Mouse (Mus musculus): ENCODE results near the gene Ppia.
"Not testable (repeated sequence)": the region's sequence is repeated elsewhere in the genome, so short reads cannot be mapped to it uniquely, and the experiment has no call there.

Ppia gene

DNA sequence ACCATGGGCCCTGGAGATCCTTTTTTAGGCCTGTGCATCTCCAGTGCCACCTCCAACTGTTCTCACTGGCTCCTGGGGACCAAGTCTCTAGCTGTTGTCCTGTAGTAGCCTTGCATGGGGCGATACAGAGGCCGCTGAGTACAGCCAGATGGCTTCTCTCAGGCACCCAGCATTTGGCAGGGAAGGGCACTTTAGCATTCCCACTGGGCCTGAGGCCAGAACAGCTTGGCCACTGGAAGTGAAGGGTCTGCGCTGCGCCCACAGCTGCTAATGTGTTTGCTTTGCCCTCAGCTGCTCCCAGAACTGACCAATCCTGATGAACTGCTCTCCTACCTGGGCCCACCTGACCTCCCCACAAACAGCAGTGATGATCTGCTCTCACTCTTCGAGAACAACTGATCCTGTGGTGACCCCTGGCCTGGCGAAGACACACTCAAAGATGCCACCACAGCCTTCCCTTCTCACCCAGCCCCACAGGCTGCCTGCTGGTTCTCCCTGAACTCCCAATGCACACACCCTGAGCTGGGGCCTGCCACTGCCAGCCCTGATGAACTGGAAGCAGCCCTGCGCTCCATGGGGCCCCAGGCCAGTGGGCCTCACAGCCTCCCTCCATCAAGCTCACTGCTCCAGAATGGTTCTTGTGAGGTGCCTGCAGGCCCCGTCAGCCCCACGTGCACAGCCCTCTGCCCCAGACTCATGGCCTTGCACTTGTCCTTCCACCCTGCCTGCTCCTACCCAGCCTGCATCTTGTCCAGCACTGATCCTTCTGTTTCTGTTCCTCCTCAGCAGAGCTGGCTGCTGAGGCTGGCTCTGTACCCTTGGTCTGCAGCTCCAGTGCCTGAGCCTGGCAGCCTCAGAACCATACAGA lies 10.3 kb upstream of the Ppia start:
- no peak for DNase-seq (ENCODE audit: low spot score)

DNA sequence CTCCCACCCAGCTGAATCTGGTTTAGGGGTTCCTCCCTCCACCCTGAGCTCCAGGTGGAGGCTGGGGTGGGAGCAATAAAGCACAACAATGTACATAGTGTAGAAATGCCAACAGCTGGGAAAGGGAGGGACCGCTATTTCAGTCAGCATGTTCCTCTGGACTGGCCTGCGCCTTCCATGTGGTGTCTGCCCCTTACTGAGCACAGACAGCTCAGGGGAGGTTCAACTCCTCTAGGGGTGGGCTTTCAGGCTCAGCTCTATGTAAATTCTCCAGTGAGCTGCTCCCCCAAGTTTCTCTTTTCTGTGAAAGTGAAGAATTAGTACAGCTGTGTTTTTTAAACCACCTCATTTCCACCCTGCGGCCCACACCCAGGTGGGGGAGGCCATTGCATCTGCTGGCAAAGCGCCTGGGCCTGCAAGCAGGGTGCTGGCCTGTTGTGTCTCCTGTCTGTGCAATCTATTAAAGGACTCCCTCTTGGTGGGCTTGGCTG lies 9.6 kb upstream of the Ppia start:
- DNase-seq (ENCODE audit: low spot score): no peak

DNA sequence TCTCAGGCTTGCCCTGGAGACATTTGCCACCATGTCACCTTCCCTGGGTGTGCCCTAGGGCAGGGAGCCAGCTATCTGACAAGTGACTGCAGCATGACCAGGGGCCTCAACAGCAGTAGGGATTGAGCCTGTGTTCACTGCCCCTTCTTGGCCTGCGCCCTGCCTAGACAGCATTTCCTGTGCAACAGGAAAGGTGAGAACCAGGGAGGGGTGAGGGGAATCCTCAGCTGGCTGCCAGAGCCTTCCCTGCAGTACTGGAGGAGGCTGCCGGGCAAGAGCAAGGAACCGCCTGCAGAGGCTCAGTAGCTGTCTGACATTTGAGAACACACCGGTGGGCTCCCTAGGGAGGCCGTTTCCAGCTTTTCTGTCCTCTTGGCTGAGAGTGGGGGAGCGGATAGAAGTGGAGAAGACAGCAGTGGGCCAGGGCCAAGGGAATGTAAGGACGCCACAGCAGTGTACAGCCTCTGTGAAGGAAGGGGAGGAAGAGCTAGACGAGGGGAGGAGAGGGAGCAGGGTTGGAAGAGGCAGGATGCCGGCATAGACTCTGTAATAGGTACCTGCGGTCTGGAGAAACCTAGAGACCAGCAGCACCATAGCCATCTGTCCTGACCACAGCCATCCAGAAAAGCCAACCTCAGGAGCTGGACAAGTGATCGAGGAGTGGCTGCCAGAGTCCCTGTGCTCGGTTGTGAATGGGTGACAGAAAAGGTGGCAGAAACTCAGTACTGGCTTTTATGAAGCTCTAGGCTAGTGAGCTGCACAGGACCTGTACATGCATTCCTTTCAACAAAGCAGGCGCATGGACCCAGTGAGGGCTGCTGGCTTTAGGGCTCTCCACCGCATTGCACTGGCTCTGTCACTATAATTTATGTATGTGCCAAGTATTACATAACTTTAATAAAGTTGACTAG lies 8.7 kb upstream of the Ppia start:
- no peak for DNase-seq (ENCODE audit: low spot score)

DNA sequence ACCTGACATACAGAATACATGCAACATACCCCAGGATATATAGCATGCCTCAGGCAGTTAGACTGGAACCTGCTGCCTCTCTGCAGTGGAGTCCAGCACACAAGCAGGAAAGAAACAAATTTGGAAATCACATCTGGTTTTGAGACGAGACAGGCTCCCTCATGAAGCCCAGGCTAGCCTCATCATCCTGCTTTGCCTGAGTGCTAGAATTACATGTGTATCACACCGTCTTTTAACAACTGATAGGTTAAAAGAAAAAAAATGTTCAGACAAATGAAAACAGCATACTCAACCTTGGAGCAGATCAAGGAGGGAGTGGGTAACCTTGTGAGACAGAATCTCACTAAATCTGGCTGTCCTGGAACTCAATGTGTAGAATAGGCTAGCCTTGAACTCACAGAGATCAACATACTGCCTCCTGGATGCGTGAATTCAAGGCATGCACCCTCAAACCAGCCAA lies 8.1 kb upstream of the Ppia start:
- no peak for DNase-seq (ENCODE audit: low spot score)

DNA sequence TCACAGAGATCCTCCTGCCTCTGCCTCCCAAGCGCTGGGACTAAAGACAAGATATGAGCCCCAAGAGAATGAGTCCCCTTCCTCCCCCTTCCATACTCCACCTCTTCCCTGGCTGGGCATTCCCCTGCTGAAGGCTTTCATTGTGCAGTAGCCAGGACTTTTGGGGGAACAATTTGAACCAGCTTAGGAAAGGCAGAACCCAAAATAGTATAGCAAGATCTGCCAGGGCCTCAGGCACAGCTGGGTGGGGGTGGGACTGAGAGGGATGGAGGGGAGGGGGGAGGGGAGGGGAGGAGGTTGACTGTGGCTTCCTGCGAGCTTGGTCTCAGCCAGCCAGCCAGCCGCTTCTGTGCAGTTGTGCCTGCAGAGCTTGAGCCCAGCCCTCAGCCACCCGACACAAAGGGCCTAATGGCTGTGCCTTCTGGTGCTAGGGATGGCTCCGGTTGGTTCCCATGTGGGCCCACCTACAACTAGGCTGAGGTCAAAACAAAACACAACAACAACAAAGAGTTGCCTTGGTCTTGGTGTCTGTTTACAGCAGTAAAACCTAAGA lies 5.1 kb upstream of the Ppia start:
- no peak for DNase-seq (ENCODE audit: low spot score)

DNA sequence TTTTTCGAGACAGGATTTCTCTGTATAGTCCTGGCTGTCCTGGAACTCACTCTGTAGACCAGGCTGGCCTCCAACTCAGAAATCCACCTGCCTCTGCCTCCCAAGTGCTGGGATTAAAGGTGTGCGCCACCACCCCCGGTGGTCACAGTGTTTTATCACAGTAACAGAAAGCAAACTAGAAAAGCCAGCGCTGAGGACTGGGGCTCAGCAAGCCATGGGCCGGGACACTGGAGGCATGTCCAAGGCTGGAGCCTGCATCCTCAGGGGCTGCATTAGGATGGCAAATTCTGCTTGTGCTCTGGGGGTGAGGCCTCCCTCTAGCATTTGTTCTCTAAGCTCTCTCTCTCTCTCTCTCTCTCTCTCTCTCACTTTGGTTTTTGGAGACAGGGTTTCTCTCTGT lies 4.5 kb upstream of the Ppia start:
- DNase-seq (ENCODE audit: low spot score): not testable (repeated sequence)

DNA sequence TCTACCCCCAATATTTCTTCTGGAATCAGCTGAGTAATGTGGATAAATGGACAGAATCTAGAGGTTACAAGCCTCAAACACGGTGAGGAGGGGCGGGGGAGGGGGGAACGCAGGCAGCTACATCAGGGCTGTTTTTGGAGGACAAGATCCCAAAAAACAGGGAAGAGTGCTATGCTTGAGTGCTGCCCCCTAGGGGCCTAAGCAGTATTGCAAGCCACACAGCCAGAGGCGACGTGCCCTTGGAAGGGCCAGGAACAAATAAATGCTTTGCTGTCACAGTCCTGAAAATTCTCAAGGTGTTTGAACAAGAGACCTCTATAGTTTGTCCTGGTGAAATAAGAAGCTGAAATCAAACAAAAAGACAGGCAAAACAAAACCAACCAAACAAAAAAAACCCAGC lies 3.6 kb upstream of the Ppia start:
- DNase-seq (ENCODE audit: low spot score): peak; percentile 89

DNA sequence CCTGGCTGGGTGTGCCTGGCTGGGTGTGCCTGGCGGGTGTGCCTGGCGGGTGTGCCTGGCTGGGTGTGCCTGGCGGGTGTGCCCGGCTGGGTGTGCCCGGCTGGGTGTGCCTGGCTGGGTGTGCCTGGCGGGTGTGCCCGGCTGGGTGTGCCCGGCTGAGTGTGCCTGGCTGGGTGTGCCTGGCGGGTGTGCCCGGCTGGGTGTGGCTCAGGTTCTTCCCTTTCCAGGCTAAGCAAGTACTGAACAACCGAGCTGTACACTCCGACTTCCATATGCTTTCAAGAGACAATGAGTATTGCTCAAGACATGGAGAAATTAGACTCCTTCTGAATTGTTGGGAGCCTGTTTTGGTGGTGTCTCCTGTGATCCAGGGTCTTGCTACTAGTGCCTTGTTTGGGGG lies 2.0 kb upstream of the Ppia start:
- no peak for DNase-seq (ENCODE audit: low spot score)

DNA sequence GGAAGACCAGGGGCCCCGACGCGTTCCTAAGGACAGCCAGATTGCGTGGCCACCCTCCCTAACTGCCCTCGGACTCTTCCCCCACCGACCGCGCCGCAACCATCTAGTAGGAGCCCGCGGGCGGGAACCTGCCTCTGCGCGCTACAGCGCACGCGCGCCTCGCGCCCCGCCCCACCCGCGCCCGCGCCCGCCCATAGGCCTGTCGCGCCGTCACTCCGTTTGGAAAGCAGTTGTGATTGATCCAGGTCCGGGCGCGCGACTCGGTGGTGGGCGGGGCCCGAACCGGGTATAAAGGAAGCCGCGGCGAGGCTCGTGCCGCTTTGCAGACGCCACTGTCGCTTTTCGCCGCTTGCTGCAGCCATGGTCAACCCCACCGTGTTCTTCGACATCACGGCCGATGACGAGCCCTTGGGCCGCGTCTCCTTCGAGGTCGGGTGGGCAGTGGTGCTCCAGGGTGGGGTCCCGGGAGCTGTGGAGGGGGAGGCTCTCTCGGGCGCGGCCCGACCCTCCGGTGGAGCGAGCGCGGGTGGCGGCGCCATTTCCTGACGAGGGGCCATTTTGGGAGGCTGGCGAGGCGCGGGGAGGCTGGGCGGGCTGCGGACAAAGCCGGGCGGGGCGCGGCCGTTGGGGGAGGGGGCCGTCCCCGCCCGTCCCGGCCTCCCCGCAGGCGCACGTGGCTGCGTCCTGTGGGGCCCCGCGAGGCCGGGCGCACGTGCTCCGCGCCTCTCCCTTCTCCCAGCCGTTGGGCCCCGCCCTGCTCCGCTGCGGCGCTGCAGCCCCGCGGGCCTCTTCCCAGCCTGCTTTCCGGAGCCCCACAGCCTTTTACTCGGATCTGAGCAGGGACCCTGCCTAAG lies 535 bp downstream of the Ppia start:
- DNase-seq (ENCODE audit: low spot score): peak; percentile 96

DNA sequence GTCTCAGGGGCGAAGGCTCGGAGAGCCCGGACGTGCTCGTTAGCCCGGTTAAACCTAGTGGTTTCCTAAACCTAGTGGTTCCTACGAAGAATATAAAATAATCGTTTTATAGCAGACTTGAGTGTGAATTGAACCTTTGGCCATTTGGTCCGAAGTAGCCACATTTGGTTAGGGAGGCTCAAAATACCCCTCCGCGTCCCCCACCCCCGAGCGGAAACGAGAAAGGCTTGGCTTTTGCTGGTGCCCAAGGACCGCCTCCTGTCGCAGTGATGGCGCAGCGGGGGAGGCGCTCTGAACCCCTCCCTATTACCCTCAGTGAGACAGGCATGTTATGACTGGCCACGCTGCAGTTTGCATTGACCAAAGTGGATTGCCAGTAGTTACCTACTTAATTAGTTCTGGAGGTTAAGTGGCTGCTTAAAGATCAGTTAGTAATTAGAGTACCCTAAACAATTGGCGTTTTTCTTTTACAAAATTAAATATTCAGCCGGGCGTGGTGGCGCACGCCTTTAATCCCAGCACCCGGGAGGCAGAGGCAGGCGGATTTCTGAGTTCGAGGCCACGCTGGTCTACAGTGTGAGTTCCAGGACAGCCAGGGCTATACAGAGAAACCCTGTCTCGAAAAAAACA lies 1.3 kb downstream of the Ppia start:
- peak; percentile 80 for DNase-seq (ENCODE audit: low spot score)

DNA sequence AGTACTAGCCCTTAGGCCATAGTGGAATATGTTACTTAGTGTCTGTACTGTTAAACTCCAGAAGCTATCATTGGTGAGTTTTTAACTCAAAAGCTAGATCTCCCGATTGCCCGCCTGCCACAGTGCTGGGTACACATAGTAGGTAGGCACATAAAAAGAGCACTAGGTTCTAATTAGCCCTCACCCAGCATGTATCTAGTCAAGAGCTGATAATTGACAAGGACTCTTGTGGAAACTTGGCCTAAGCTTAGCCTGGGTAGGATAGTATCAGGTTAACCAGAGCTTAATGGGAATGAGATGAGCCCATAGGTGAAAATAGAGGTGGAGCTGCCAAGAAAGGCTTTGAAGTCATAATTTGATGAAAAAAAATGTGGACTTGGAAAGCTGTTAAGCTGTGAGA lies 1.8 kb downstream of the Ppia start:
- DNase-seq (ENCODE audit: low spot score): no peak

DNA sequence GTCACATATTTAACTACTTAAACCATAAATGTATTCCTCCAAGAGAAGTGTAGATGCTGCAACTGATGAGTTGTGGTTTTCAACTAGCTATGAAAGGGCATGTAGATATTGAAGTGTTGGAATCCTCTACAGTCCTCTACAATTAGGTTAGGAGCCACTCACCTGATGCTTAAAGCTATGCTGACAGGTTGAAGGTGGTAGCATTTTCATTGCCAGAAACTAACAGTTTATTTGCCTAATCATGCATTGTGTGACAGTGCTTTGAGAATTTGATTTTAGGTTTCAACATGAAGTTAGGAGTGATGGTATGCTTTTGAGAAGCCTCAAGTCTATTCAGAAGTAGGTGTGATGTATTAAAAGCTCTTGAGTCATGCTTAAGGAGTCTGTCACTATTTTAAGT lies 2.2 kb downstream of the Ppia start:
- DNase-seq (ENCODE audit: low spot score): no peak

DNA sequence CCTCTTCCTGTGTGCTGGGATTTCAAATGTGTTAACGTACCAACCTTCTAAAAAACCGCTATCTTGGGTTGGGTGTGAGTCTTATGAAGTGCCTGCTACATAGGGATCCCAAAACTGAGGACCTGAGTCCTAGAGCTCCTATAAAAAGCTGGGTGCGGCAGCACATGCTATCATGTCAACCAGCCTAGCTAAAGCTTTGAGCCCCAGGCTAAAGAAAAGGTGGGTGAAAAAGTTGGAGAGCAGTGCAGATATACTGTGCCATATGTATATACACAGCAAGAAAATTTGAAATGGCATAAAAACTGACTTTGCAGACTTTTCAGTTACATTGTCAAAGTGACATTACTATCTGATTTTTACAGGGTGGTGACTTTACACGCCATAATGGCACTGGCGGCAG lies 3.5 kb downstream of the Ppia start:
- no peak for DNase-seq (ENCODE audit: low spot score)

DNA sequence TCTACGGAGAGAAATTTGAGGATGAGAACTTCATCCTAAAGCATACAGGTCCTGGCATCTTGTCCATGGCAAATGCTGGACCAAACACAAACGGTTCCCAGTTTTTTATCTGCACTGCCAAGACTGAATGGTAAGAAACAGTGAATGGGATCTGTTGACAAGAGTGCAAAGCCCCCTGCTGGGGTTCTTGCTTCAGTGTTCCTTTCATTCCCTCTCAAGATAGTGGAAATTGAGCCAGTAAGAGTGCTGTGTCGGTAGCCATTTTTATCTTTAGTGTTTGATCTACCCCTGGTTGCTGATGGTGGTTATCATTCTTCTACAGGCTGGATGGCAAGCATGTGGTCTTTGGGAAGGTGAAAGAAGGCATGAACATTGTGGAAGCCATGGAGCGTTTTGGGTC lies 3.9 kb downstream of the Ppia start:
- DNase-seq (ENCODE audit: low spot score): not testable (repeated sequence)

DNA sequence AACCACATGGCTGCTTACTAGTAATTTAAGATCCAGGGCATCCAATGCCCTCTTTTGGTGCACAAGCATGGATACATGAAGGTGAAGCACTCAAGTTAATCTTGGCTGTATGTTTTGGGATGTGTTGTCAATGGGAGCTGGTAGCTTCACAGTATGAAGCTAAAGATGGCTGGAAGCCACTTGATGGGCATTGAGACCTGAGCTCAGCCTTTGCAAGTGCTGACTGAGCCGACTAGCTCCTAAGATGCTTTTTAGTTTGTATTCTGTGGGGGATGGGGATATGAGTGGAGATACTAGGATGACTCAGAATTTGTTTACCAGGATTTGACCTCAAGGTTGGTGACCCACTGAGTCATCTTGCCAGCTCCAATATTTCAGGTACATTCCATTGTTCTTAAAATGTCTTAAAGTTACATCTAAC lies 5.0 kb downstream of the Ppia start:
- DNase-seq (ENCODE audit: low spot score): no peak

DNA sequence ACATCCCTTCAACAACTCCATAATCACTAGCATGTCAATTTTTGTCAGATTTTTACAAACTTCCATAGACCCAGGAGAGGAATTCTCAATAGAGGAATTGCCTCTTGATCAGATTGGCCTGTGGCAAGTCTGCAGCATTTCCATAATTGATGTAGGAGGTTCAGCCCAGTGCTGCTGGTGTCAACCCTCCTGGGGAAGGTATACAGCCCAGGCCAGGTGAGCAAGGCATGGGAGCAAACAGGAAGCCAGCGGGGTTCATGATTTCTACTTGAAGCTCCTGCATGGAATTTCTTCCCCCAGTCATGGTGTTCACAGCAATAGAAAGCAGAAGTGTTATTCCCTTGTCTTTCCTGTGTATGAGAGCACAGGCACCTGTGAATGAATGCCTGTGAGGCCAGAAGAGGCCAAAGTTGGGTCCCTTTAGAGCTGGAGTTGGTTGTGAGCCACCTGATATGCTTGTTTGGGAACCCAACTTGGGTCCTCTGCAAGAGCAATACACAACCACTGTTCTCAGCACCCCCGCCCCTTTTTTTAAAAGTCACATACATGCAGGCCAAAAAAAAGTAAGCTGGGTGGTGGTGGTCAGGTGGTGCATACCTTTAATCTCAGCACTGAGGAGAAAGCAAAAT lies 5.6 kb downstream of the Ppia start:
- no peak for DNase-seq (ENCODE audit: low spot score)

DNA sequence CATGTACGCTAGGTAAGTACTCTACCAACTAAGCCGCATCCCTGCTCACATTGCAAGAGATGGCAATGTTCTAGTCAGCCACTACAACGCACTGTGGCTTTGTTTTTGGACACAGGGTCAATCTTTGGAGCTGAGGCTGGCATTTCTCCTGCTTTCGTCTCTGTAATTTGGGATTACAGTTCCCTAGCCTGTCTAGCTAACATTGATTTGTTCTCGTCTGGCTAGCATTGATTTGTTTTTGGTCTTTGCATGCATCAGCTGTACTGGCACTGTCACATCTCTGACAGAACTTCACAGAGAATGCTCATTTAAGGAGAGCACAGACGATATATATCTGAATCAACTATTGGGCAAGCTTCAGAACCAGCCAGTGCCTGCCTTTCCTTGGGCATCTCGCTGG lies 14.9 kb downstream of the Ppia start:
- DNase-seq (ENCODE audit: low spot score): no peak

DNA sequence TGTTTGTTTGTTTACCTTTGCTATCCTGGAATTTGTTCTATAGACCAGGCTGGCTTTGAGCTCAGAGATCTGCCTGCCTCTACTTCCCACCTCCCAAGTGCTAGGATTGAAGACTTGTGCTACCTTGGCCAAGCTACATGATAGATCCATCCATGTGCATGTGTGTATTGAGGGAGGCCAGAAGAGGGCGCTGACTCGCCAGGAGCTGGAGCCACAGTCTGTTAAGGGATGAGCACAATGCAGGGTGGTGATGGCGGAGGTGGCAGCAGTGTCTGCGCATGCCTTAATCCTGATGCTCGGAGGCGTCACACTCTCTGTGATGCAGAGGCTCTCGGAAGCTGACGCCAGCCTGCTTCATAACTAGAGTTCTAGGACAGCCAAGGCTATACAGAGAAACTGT lies 21.2 kb downstream of the Ppia start:
- DNase-seq (ENCODE audit: low spot score): peak; percentile 65

DNA sequence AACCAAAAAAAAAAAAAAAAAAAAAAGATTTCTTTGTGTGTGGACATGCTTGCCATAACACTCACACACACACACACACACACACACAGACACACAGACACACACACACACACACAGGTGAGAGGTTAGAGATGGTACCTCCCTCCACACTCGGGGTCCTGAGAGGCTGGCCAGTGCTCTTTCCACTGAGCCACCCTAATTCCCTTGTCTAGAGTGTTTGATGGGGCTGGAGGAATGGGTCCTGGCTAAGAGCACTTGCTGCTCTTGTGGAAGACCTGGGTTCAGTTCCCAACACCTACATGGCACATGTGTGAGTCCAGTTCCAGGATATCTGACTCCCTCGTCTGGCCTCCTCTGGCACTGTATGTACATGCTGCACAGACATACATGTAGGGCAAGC lies 22.4 kb downstream of the Ppia start:
- DNase-seq (ENCODE audit: low spot score): no peak

DNA sequence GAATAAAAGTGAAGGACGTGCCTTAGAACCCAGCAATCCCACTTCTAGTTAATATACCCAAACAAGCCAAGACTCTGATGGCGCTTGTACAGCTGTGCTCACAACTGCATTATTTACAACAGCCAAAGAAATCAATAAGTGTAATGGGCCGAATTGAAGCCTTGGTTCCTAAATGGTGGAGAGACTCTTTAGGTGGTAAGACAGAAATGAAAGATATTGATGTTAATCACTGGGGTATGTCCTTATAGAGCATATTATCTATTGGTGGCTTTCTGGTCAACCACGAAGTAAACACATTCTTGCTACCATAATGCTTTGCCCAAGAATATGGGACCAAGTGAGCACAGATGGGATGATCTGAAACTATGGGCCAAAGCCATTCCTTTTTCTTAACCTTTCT lies 24.9 kb downstream of the Ppia start:
- no peak for DNase-seq (ENCODE audit: low spot score)

DNA sequence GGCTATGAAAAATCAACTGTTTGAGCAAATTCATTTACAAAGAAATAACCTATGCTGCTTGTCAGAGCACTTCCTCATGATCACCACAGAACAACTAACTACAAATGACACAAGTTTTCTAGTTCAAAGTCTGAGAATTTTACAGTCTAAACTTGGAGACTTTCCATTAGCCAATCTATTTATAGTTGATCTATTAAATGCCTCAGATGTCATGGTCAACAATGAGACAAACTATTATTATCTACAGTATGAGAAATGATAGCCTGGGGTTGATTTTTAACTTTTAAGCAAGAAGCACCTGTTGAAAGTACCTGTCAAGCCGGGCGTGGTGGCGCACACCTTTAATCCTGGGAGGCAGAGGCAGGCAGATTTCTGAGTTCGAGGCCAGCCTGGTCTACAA lies 27.3 kb downstream of the Ppia start:
- DNase-seq (ENCODE audit: low spot score): no peak
